Mouse (Mus musculus): Measurements from ENCODE around the gene Zc3h18.

DNA sequence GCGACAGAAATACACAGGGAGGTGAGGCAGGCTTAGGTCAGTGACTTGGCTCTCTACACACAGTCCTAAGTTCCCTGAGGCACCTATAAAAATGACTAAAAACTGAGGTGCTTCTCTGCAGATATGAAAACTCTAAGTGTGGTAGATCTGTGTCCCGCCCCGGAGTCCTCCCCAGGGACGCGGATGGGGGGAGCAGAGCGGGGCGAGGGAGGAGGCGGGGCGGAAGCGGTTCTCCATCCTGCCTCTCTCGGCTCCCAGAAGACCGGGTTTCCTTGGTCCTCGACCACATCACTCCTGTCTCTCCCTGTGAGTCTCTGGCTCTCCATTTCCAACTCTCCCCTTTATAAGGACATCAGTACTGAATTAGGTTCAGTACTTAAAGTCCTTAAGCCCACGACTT is 32.7 kb upstream of the Zc3h18 start:
- no peak for TF ChIP-seq CTCF (IDR thresholded peaks at IDR 0.05)
- no peak for TF ChIP-seq EP300 (IDR thresholded peaks at IDR 0.05)
